Mouse (Mus musculus) CH12F3 (cell line): Measurements from ENCODE around the gene Zfp142.

Experiments
- in situ Hi-C: fragments of 300-500 bp; cut with MboI; formaldehyde crosslinking; loops from 2 replicates; pipeline ENCODE4 v1.14.3; 2020; ENCODE audit warnings: low sequenced_read_pairs

The Zfp142 gene

DNA sequence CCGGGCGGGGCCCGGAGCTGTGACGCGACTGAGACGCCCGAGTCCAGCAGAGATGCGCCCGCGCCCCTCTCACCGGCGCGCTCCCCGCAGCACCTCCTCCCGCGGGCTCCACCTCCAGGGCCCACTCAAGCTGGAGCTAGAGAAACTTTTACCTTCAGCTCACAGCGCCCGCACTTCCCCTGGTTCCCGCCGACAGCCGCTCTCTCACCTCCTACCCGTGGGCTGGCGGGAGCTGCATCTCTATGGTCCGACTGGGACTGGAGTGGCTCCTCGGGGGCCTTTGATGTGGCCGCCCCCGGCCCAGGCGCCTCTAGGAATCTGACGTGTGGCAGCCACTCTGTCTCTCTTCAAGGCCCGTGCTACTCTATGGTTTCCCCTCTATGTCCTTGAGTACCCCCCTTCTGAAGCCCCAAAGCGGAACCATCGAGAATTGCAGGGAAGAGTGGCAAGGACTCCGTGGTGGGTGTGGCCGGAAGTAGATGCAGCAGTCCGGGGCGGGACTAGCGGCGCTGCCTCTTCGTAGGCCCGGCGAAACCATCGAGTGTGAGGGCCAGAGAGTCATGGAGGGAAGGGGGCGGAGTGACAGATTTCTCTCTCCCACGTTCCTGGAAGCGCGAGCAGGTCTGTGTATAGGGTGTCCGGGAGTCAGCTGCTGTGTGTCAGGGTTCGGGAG, at the start of gene Zfp142, which contains the start of gene Bcs1l:
TSS of gene Zfp142 (minus strand) at position 474 of the 673 bp plus-strand sequence.
TSS of gene Bcs1l (plus strand) at position 517 of the 673 bp plus-strand sequence.
- in situ Hi-C loops, result no loop called here

DNA sequence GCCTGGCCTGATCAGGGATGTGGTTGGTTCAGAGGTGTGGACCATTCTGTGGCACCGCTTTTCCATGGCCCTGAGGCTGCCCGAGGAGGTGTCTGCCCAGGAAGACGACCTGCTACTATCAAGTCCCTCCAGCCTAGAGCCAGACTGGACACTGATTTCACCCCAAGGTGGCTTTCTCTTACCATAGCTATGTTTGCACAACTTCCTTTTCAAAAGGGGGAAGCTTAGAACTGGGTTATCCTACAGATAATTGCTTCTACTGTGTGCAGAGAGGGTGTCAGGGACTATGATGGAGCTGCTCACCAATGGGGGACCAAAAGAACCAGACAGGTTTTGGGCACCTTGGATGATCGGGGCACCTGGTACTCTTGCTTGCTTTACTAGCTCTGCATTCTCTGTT, 44.7 kb upstream of the Zfp142 start:
- in situ Hi-C loops, result no loop called here

DNA sequence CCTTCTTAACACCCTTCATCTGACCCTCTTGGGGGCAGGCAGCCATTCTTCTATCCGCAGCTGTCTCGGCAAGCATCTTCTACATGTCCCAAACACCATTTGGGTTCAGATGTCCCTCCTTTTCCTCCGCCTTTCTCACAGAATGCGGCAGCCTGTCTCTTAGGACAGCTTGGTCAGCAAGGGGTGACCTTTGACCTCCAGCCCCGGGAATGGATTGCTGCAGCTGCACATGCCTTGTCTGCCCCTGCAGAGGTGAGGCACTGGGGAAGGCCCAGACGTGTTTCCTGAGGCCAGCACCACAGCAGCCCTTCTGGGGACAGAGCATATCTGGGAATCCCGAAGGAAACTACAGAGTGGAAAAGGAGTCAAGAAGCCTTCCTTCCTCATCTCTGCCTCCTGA, 40.0 kb upstream of the Zfp142 start:
- in situ Hi-C loops, result no loop called here

DNA sequence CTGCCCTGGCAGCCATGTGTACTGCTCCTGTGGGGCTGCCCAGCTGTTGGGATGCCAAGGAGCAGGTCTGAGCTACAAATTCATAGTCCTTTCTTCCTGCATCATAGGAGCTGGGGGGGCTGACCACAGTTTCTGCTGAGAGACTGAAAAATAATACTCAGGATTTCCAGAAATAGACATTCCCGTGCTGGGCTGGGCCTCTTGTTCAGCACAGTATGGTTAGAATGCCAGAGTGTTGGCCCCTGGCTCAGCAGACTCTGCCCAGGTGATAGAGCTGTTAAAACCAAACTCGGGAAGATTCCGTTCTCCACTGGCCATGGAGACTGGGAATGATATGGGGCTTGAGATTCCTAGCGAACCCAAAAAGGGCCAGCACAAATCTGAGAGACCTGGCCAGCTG, 38.0 kb upstream of the Zfp142 start:
- in situ Hi-C loops, result no loop called here

DNA sequence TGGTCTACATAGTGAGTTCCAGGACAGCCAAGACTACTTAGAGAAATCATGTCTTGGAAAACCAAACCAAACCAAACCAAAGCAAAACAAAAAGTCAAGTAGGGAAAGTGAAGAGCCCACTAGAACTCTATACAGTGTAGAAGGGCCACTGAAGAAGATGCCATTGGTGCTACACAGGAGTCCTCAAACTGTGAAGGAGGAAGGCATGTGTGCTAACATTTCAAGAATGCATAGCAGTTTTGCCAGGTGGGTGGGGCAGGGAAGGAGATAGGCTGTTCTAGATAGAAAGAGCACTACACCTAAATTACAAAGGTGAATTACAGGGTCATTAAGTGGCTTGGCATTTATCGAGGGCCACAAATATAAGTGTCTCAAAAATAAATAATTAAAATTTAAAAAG, 36.1 kb upstream of the Zfp142 start:
- in situ Hi-C loops, result no loop called here

DNA sequence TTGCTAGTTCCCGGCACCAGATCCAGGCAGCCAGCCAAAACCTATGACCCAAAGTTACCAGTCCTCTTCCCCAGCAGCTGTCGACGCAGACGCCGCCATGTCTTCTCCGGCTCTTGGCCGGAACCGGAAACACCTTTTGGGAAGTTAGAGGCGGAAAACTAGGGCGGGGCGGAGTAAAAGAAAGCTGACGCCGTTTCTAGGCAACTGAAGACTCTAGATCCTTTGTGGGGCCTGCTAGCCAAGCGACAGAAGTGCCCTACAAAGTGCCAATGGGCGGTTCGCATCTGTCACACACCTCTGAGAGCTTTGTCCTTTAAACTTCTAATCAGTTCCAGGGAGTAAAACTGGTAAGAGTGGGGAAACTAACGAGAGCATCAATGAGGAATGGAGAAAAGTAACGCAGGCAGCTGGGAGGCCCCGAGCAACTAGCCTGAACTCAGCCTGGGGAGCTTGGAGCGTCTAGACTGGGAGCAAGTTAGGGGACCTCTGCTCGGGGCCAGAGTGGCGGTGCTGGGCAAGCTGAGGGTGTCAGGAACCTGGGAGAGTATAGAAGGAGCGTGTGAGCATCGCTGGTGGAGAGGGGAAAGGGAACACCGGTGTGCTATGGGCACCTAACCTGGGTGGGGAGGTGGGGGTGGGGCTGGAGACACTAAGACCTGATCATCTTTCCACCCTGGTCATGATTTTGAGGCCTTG, 13.4 kb upstream of the Zfp142 start, which contains the start of the genes Rnf25 and Stk36:
TSS of gene Rnf25 (minus strand) at position 131 of the 696 bp plus-strand sequence.
TSS of gene Stk36 (plus strand) at position 179 of the 696 bp plus-strand sequence.
- in situ Hi-C loops, result no loop called here

DNA sequence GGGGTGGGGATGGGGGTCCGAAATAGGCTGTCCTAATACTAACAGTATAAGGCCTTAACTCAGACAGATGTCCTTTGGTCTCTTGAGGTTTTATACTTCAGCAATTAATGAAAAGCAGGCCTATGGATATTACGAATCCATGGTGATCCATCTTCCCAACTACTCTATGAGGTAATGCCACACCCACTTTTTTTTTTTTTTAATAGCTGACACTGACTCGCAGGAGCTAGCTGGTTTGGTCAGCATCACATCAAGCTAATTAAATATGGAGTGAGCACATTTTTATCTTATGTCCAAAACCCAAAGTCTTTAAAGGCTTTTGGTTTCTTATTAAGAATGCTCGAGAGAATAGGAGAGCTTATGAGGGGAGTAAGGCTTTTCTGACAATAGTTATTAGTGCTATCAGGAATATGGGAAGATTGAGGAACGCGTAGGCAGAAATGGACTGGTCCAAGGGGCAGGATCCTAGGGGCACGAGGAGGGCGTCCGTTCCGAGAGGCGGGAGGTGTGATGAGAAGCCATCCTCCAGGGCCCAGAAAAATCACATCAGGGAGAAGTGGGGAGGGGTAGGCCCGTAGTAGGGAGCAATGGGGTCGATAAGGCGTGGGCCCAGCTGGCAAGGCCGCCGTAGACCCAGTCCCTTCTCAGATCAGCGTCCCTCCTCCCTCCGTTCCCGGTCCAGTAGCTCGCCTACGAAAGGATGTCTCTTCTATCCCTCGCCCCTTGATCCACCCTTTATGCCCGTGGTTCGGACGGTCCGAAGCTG, 12.6 kb upstream of the Zfp142 start:
- in situ Hi-C loops, result no loop called here

DNA sequence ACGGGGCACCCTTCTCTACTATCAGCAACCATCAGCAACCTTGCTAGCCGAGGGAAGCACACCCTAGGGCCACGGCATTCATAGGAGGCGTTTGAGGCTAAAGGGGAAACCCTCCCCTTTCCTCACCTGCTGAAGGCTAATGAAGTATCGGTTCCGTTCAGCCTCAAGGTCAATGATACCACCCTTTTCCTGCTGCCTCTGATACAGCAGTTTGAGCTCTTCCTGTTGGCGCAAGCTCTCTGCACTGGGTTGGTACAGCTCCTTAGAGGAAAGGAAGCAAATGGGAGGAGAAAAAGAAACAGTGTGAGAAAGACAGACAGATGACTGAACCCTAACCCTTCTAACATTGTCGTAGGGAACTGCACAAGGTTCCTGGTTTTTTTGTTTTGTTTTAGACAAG, 6.4 kb upstream of the Zfp142 start:
- in situ Hi-C loops, result no loop called here

DNA sequence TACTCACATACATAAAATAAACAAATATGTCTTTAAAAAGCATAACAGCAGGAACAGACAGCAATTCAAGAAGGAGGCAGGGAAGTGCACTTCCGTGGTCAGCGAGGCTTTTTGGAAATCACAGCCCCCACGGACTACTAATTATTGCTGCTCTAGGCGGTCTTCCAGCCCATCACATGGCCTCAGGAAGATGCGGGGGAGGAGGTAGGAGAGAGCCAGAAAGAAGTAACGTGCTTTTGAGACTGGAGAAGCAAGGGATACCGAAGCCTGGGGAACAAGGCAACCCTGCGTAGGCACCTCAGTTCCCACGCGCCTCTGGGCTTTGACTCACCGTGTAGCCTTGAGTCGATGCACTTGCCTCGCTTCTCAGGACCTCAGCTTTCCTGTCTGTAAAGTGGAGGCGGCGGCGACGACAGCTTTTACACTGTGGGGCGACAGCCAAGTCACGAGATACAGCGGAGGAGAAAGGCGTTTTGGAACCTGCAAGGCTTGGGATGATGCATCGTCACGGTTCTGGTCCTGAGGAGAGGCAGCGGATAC, 743 bp downstream of the Zfp142 start:
- in situ Hi-C loops, result no loop called here

DNA sequence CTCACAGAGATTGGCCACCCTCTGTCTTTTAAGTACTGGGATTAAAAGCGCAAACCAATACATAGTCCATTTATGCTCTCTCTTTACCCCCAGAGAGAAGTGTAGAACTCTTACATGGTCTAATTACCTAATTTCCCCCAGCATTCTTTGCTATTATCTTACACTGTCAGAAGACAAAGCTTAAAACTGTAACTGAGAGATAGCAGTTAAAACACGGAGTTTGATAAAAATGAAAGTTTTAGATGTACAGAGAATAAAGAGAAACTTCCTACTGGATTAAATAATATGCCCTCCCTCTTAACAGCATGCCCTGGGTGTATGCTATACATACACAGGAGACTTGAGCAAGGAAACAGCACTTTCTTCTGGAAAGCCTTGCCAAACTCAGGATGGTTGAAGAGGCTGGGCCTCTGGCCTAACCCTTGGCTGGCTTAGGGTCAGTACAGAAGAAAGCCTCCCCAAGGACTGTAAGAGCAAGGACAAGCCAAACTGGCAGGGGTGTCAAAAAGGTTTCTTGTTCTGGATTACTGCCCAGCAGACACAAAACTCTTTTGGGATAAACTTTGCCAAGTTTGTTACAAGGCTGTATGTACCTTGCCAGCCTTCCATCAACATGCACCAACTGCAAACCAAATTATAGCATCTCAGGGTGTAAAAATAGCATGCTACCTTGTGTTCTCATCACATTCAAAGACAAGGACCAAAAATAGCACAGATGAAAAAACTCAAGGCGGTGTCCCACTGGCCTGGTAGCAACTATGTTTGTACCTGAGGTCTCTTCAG, 3.2 kb downstream of the Zfp142 start:
- in situ Hi-C loops, result no loop called here

DNA sequence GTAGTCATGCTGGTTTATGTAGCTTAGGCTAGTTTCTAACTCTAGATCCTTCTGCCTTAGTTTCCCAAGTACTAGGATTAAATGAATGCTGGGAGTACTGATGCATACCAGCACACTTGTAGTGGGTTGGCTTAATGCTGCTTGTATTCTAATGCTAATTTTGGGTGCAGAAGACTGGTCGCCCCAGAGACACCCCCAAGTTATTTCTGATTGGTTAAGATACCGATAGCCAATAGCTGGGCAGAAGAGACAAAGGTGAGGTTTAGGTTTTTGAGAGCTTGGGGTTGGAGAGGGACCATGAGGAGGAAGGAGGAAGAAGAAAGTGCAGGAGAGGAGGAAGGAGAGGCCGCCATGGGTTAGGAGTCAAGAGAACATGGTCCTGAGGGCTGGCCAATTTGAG, 5.4 kb downstream of the Zfp142 start:
- in situ Hi-C loops, result no loop called here

DNA sequence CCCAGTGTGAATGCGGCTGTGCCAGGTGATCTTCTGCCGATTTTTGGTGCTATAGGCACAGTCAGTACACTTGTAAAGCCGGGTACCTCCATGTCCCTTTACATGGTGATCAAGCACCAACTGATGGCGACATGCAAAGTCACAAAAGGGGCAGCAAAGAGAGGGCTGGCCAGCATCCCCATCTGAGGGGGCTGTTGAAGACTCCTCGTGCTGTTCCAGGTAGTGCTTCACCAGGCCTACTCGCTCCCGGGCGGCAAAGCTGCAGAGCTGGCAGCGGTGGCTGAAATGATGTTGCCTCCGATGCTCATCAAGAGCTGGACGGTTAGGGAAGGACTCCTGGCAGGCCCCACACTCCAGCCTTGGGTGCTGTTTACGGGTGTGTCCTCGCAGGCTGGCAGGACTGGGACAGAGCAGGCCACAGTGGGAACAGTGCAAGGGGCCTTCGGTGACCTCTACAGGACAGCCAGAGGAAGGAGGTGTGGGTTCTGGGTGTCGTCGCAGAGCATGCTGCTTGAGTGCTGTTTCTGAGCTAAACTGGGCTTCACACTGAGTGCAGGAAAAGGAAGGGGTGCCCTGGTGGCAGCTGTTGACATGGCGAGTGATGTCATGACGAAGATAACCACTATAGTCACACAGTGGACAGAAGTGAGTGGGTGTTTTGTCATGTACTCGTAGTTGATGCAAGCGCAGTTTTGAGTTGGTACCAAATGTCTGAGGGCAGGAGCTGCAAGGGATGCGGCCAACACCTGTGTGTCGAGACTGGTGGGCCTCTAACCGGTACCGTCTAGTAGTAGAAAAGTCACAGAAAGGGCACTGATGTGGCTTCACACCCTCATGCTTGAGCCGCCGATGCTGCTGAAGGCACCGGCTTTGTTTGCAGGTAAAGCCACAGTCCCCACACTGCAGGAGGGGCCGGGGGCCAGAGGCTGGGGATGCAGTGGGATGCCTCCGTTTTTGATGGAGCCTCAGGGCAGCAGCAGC, 18.0 kb downstream of the Zfp142 start:
- in situ Hi-C loops, result no loop called here

DNA sequence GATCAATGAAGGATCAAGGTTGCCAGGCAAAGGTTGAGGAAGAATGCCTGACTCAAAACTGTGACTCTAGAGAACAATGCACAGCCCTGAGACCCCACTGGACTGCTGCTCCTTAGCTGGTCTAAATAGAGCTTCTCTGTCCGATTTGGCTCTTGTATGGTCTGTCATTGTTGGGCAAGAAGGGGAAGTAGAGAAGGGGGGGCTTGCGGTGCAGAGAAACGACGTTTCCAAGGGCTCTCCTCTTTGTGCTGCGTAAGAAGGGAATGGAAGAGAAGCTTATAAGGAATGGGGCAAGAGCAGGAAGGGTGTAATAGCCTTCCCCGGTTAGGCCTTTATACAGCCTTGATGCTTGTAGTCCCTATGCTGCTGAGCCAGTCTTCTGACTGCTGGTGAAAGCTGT, 22.2 kb downstream of the Zfp142 start:
- in situ Hi-C loops, result no loop called here

DNA sequence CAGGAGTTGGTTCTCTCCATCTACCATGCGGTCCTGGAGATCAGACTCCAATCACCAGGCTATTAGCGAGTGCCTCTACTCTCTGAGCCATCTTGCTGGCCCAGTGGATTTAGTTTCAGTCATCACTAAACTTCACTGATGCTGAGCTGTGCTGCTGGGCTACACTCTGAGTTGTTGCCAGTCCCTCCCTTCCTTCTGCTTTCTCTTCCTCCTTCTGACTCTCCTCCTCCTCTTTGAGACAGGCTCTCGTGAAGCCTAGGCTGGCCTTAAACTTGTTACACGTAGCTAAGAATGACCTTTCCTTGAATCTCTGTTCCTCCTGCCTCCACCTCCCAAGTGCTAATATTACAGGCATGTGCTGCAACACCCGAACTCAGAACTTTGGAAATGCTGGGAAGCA, 29.0 kb downstream of the Zfp142 start:
- in situ Hi-C loops, result no loop called here

DNA sequence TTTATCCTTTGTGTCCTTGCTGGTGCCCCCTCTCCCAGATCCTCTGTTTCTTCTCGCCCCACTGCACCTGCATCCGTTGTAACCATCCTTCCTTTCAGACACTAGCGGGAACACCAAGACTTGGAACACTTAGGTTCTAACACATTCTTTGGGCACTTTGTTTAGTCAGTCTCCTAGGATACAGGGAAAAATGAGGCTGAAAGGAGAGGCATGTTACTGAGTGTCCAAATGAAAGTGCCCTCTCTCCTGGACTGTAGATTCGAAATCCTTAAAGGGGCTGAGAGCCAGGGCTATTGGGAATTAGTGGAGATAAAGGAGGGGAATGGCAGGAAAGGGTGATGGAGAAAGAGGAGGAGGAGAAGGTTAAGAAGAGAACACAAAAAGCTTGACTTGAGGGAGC, 43.9 kb downstream of the Zfp142 start, which contains the start of gene Usp37:
TSS of gene Usp37 (minus strand) at position 101 of the 400 bp plus-strand sequence.
- in situ Hi-C loops, result no loop called here

DNA sequence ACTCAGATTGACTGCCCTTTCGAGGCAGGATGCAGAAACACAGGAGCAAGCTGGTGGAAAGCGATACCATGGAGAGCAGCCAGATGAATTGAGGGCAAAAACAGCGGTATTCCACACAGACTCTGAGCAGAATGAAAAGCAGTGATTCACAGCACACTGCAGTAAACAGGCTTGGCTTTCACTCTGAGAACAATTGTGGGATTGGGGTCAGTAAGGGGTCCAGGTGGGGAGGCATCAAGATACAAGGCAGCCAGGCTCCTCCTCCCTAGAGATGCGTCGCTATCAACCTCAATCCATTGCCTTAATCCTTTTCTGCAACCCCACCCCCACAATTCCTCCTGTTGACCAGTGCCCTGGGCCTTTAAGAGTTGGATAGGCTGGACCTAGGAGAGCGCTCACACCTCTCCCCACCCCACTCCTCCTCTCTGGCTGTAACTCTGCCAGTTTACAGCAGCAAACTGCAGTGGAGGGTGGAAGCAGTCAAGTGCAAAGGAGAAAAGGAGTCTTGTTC, 45.5 kb downstream of the Zfp142 start, which contains the start of gene Plcd4:
TSS of gene Plcd4 (plus strand) at position 438 of the 511 bp plus-strand sequence.
- in situ Hi-C loops, result no loop called here

DNA sequence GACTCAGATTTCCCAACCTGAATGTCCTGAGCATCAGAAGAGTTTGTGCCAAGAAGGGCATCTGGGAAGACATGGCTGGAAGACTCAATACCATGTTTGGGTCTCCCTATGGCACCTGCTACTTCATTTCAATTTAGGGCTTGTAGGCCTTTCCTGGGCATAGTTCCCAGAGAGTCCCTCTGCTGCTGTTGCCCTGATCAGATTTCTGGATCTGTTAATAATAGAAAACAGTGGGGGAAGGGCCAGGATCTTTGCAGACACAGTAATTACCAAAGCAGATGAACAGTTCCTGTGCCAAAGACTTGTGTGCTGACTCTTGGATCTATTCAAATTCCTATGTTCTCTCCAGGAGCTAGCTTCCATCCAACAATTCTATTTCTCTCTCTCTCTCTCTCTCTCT, 49.4 kb downstream of the Zfp142 start:
- in situ Hi-C loops, result no loop called here

DNA sequence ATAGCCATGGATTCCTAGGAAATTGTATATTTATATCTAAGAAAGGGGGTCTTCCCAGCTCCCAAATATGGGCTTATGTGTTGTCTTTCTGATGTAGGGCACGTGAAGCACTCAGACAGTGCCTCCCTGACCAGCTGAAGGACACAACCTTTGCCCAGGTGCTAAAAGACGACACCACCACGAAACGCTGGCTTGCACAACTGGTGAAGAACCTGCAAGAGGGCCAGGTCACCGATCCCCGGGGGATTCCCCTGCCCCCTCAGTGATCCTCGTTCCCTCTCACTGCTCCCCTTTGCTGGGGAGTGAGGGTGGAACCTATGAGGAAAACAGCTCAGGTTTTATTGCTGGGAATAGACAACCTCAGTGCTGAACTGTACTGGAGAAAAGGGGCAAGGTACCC, 59.5 kb downstream of the Zfp142 start:
- in situ Hi-C loops, result no loop called here

DNA sequence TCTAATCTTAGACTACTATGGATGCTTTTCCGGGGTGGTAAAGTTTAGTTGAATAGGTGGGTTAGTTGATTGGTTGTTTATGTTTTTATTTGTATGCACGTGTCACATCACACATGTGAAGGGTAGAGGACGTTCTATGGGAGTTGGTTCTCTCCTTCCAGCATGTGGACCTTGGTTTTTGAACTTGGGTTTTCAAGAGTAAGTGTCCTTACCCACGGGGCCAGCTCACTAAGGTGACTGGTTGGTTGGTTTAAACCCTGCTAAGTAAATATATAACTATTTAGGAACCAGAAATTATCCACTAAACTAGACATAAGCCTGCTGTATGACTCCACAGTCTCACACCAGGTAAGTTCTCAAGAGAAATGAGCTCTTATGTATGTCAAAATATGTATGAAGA, 63.3 kb downstream of the Zfp142 start:
- in situ Hi-C loops, result no loop called here
